ENCODE assay signal across 12 mouse cellular contexts in the genomic region with DNA sequence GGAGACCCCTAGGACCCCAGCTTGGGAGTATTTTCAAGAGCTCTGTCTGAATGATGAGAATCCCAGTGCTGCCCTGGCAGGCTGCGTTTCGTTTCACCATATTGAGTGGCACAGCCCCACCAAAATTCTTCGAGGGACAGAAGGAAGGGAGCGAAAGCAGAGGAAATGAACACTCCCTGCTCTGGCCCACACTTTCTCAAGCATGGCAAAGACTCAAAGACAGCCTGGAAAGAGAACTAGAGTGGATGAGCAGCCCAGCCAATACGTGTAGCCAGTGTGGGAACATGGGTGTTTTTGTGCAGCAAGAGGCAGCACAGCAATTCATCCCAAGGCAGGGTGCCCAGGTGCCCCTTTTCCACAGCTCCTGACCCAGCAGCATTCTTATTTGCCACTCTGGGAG.
"Had no signal": no experiment of that assay in that cellular context is flagged by ENCODE, and none has a peak within 500 bp of the region (broad histone marks: within the 10 kb centered on the region; RNA-seq: fewer than 3 reads in every experiment).

No protein-coding gene starts in this region.

- H3K27me3 ChIP-seq: liver, embryonic 15.5 days; neural tube, embryonic 12.5 days had no signal

- H3K9ac ChIP-seq: liver, embryonic 15.5 days; neural tube, embryonic 12.5 days had no signal

- H3K4me1 ChIP-seq: neural tube, embryonic 12.5 days had no signal

- H3K4me3 ChIP-seq: liver, embryonic 15.5 days; neural tube, embryonic 12.5 days had no signal

- H3K27ac ChIP-seq: kidney, postnatal 0 days; liver, embryonic 15.5 days; neural tube, embryonic 12.5 days; stomach, postnatal 0 days had no signal

- H3K9me3 ChIP-seq: liver, embryonic 15.5 days; neural tube, embryonic 12.5 days had no signal

- ATAC-seq: lung, postnatal 0 days had no signal

- H3K4me2 ChIP-seq: liver, embryonic 15.5 days; neural tube, embryonic 12.5 days had no signal

- DNase-seq: kidney, adult 9 months; kidney, postnatal 36 days; liver; lung, adult 2 months; lung, postnatal 36 days; midbrain, embryonic 14.5 days; thymus, postnatal 4 days had no signal
